Mouse (Mus musculus) forebrain, embryonic 13.5 days (tissue): ENCODE data around the gene Svop. TPM values are rescaled to one million over a fixed set of nuclear protein-coding genes. Genes with fewer than 3 reads are reported as not detected.

Experiments used
- ATAC-seq: fragments of 200-750 bp; cut with Nextera tagmentation; 2 replicates; pipeline ENCODE4 v1.8.0; 2017
- H3K27ac ChIP-seq: fragments of 300-500 bp; sonication (generic); 2 replicates; pipeline ENCODE4 v1.5.1; 2015; ENCODE audit warnings: inconsistent platforms, mild to moderate bottlenecking, moderate library complexity
- H3K27me3 ChIP-seq: fragments of 300-500 bp; sonication (generic); 2 replicates; pipeline ENCODE4 v1.6.1; 2015; ENCODE audit warnings: mild to moderate bottlenecking, inconsistent platforms
- H3K36me3 ChIP-seq: fragments of 300-500 bp; sonication (generic); 2 replicates; pipeline ENCODE4 v1.6.1; 2015; ENCODE audit warnings: mild to moderate bottlenecking, inconsistent platforms; ENCODE audit not compliant: poor library complexity, severe bottlenecking
- H3K4me1 ChIP-seq: fragments of 300-500 bp; sonication (generic); 2 replicates; pipeline ENCODE4 v1.6.1; 2015; ENCODE audit warnings: inconsistent platforms
- H3K4me2 ChIP-seq: fragments of 300-500 bp; sonication (generic); 2 replicates; pipeline ENCODE4 v1.6.1; 2015; ENCODE audit warnings: inconsistent platforms, mild to moderate bottlenecking, moderate library complexity
- H3K4me3 ChIP-seq: fragments of 300-500 bp; sonication (generic); 2 replicates; pipeline ENCODE4 v1.5.1; 2015; ENCODE audit warnings: mild to moderate bottlenecking, inconsistent platforms
- H3K9ac ChIP-seq: fragments of 300-500 bp; sonication (generic); 2 replicates; pipeline ENCODE4 v1.6.1; 2015; ENCODE audit warnings: mild to moderate bottlenecking, inconsistent platforms
- H3K9me3 ChIP-seq: fragments of 300-500 bp; sonication (generic); replicated peaks from 2 replicates; pipeline ENCODE4 v1.6.1; 2016; ENCODE audit warnings: inconsistent platforms
- WGBS: fragments of 180-500 bp; shearing (Covaris S2); methylation state at CpG from one replicate; pipeline ENCODE4 v1.1.7; 2015; 5-methylcytosine and 5-hydroxymethylcytosine counted together
- polyA plus RNA-seq: library from polyadenylated mRNA; unstranded; fragments of >200 nt; fragmentation: Nextera tagmentation; extraction: Ambion mirVana; gene quantifications from 2 replicates; pipeline ENCODE4 v1.2.1, GENCODE M21; 2015

Svop gene
- polyA plus RNA-seq, 1 experiment from 2014 or later: 52.2 TPM

GRCm38 (mm10) chr5:114100390-114101099 is 9.2 kb upstream of the Svop start:
- Histone ChIP-seq H3K9me3 (no peaks in the 10 kb centered on the region), H3K36me3 (peaks cover 23% of the 10 kb centered on the region), H3K27me3 (0 out of 2 replicates have a peak, but pooled peaks cover 4% of the 10 kb centered on the region), H3K9ac (peak overlapping the region; percentile 97), H3K4me2 (peak overlapping the region; percentile 99), H3K4me3 (peak overlapping the region; percentile 96), H3K27ac (peak overlapping the region; percentile 76), H3K4me1 (peaks cover 20% of the 10 kb centered on the region)
- WGBS: 2% methylated on average over 62 of the region's 64 CpGs
- ATAC-seq: peak; percentile 68

- Histone ChIP-seq H3K27ac (peak overlapping the region; percentile 76), H3K9ac (peak overlapping the region; percentile 97), H3K9me3 (no peaks in the 10 kb centered on the region), H3K4me1 (peaks cover 20% of the 10 kb centered on the region), H3K36me3 (peaks cover 19% of the 10 kb centered on the region), H3K27me3 (0 out of 2 replicates have a peak, but pooled peaks cover 4% of the 10 kb centered on the region), H3K4me2 (peak overlapping the region; percentile 99), H3K4me3 (peak overlapping the region; percentile 96)
- WGBS: 7% methylated on average over 35 of the region's 37 CpGs
- ATAC-seq: peak; percentile 96
Measured at GRCm38 (mm10) chr5:114099709-114100389, 8.5 kb upstream of the Svop start.

GRCm38 (mm10) chr5:114090421-114091013 is 853 bp downstream of the Svop start:
- Histone ChIP-seq H3K36me3 (no peaks in the 10 kb centered on the region), H3K9ac (peak overlapping the region; percentile 89), H3K27me3 (peaks cover 2% of the 10 kb centered on the region; the same call in 1 of the 2 replicates), H3K27ac (peak overlapping the region; percentile 90), H3K9me3 (no peaks in the 10 kb centered on the region), H3K4me2 (peak overlapping the region; percentile 64), H3K4me1 (peaks cover 17% of the 10 kb centered on the region), H3K4me3 (peak overlapping the region; percentile 65)
- WGBS: 6% methylated on average over 7 of the region's 7 CpGs
- 0 out of 2 replicates have a peak, but pooled peaks have one; percentile 10 for ATAC-seq

- no peak overlapping the region for H3K4me3 ChIP-seq
- H3K4me1 ChIP-seq: peaks cover 17% of the 10 kb centered on the region
- H3K9ac ChIP-seq: no peak overlapping the region
- no peaks in the 10 kb centered on the region; the same call in 1 of the 2 replicates for H3K9me3 ChIP-seq
- WGBS: 72% methylated on average over 12 of the region's 12 CpGs
- H3K27ac ChIP-seq: no peak overlapping the region
- H3K27me3 ChIP-seq: peaks cover 2% of the 10 kb centered on the region; the same call in 1 of the 2 replicates
- H3K4me2 ChIP-seq: no peak overlapping the region
- no peaks in the 10 kb centered on the region for H3K36me3 ChIP-seq
- no peak for ATAC-seq
Measured at GRCm38 (mm10) chr5:114087875-114088480, 3.4 kb downstream of the Svop start.

- H3K4me1 ChIP-seq: peaks cover 14% of the 10 kb centered on the region
- no peak overlapping the region for H3K4me2 ChIP-seq
- WGBS: 87% methylated on average over 14 of the region's 14 CpGs
- H3K9ac ChIP-seq: no peak overlapping the region
- H3K4me3 ChIP-seq: no peak overlapping the region
- no peak overlapping the region for H3K27ac ChIP-seq
- no peaks in the 10 kb centered on the region for H3K27me3 ChIP-seq
- ATAC-seq: no peak
- H3K9me3 ChIP-seq: no peaks in the 10 kb centered on the region; the same call in 1 of the 2 replicates
- no peaks in the 10 kb centered on the region for H3K36me3 ChIP-seq
Measured at GRCm38 (mm10) chr5:114085501-114085900, 5.9 kb downstream of the Svop start.

GRCm38 (mm10) chr5:114077009-114077408 is 14.4 kb downstream of the Svop start:
- H3K9me3 ChIP-seq: no peaks in the 10 kb centered on the region
- ATAC-seq: no peak
- H3K36me3 ChIP-seq: 0 out of 2 replicates have a peak, but pooled peaks cover 3% of the 10 kb centered on the region
- H3K27ac ChIP-seq: no peak overlapping the region
- H3K4me1 ChIP-seq: no peaks in the 10 kb centered on the region
- H3K27me3 ChIP-seq: no peaks in the 10 kb centered on the region
- H3K4me2 ChIP-seq: no peak overlapping the region
- no peak overlapping the region for H3K9ac ChIP-seq
- no peak overlapping the region for H3K4me3 ChIP-seq
- 59% methylated on average over 8 of the region's 8 CpGs for WGBS

GRCm38 (mm10) chr5:114072262-114072661 is 19.1 kb downstream of the Svop start:
- Histone ChIP-seq H3K27me3 (no peaks in the 10 kb centered on the region), H3K9ac (no peak overlapping the region), H3K4me2 (no peak overlapping the region), H3K9me3 (peaks cover 5% of the 10 kb centered on the region; the same call in 1 of the 2 replicates), H3K36me3 (no peaks in the 10 kb centered on the region), H3K4me1 (no peaks in the 10 kb centered on the region), H3K27ac (no peak overlapping the region), H3K4me3 (no peak overlapping the region)
- no peak for ATAC-seq
- 53% methylated on average over 2 of the region's 2 CpGs for WGBS

GRCm38 (mm10) chr5:114070858-114071257 is 20.5 kb downstream of the Svop start:
- no peak for ATAC-seq
- Histone ChIP-seq H3K4me2 (no peak overlapping the region), H3K9me3 (peaks cover 5% of the 10 kb centered on the region; the same call in 1 of the 2 replicates), H3K4me1 (no peaks in the 10 kb centered on the region), H3K27me3 (no peaks in the 10 kb centered on the region), H3K4me3 (no peak overlapping the region), H3K36me3 (no peaks in the 10 kb centered on the region), H3K9ac (no peak overlapping the region), H3K27ac (no peak overlapping the region)
- 95% methylated on average over 4 of the region's 4 CpGs for WGBS

- 80% methylated on average over 9 of the region's 9 CpGs for WGBS
- H3K36me3 ChIP-seq: peaks cover 13% of the 10 kb centered on the region
- no peak overlapping the region for H3K4me3 ChIP-seq
- H3K27me3 ChIP-seq: no peaks in the 10 kb centered on the region
- H3K4me2 ChIP-seq: no peak overlapping the region
- peaks cover 5% of the 10 kb centered on the region; the same call in 1 of the 2 replicates for H3K9me3 ChIP-seq
- H3K4me1 ChIP-seq: no peaks in the 10 kb centered on the region
- H3K9ac ChIP-seq: no peak overlapping the region
- no peak for ATAC-seq
- no peak overlapping the region for H3K27ac ChIP-seq
Measured at GRCm38 (mm10) chr5:114067982-114068381, 23.4 kb downstream of the Svop start.

- WGBS: 76% methylated on average over 9 of the region's 9 CpGs
- H3K4me3 ChIP-seq: no peak overlapping the region
- H3K9me3 ChIP-seq: peaks cover 5% of the 10 kb centered on the region; the same call in 1 of the 2 replicates
- H3K4me1 ChIP-seq: no peaks in the 10 kb centered on the region
- ATAC-seq: no peak
- no peak overlapping the region for H3K4me2 ChIP-seq
- peaks cover 18% of the 10 kb centered on the region for H3K36me3 ChIP-seq
- no peaks in the 10 kb centered on the region for H3K27me3 ChIP-seq
- no peak overlapping the region for H3K9ac ChIP-seq
- no peak overlapping the region for H3K27ac ChIP-seq
Measured at GRCm38 (mm10) chr5:114067543-114067942, 23.8 kb downstream of the Svop start.

- no peak overlapping the region for H3K27ac ChIP-seq
- no peak for ATAC-seq
- H3K4me3 ChIP-seq: no peak overlapping the region
- H3K9ac ChIP-seq: no peak overlapping the region
- H3K9me3 ChIP-seq: peaks cover 5% of the 10 kb centered on the region; the same call in 1 of the 2 replicates
- no peaks in the 10 kb centered on the region for H3K27me3 ChIP-seq
- H3K4me2 ChIP-seq: no peak overlapping the region
- 51% methylated on average over 6 of the region's 6 CpGs for WGBS
- H3K4me1 ChIP-seq: no peaks in the 10 kb centered on the region
- H3K36me3 ChIP-seq: peaks cover 19% of the 10 kb centered on the region
Measured at GRCm38 (mm10) chr5:114066601-114067000, 24.8 kb downstream of the Svop start.
